Mouse (Mus musculus): ENCODE measurements around the gene Pip5k1b.

Gene Pip5k1b

DNA sequence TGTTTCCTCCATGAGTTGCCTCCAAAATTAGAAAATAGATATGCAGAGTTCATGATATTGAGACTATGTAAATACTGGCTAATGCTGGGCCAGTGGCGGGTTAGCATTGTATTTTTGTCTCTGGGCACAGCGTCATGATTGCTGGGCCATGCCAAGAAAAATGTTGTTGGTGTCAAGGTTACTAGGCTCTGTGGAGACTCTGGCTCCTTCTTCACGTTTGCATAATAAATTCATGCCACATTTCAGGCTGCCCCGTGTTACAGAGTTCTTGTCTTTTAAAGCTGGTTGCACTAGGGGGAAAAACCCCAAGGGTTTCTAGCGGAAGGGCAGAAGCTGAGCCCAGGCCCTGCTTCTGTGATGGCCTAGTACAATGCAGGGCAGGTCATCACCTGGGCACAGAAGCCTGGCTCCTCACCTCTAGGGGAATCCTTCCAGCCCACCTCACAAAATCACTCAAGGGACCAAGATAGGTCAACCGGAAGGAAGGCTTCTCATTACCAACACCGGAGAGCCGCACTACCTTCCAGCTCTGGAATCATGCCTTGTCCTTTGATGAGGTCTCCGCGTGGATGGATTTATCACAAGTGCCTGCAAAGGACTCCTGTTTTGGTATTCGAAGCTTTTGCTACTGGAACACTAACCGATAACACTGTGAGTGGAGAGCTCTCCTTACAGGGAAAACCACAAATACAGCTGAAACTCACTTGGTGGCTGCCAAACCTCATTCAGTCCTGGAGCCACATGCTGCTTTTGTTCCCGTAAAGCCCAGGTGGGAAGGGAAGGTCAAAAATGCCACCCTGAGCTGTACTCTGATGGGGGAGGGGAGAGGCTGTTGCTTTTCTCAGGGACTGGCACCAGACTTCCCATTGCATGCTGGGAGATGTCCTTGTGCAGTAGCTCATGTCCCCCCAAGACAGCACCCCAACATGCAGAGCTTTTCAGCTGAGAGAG, 248.1 kb downstream of the Pip5k1b start:
- no peak for DNase-seq (ENCODE audit: low spot score in 2 of 2)

DNA sequence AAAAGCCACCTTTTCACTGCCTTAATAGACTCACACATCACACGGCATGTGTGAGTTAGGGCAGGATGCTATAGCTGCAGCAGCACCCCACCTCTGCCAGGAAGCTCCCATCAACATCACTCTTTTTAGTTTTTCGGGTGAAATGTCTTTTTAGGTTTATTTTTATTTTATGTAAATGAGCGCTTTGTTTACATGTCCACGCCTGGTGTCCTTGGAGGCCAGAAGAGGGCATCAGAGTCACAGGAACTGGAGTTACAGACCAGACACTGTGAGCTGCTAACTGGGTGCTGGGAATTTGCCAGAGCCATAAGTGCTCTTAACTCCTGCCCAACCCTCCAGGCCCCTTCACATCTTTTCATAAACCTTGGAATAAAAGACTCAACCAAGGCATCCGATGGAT, 249.3 kb downstream of the Pip5k1b start:
- DNase-seq (ENCODE audit: low spot score in 2 of 2) = no peak

DNA sequence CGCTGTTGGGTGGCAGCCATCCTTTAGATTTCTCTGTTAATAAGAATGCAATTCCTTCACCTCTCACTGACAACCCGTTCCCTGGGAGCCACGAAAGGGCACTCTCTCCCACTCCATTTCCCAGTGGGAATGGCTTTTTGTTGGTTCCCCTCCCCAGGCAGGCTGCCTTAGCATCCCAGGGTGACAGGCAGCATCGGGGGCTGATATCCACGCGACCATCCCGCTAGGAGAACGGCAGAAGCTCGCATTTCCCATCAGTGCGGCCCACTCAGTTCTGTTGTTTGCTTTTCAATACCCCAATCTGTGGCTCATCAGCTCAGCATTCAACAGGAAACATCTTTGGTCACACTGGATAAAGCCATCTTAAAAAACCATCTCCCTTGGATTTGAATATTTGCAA, 253.5 kb downstream of the Pip5k1b start:
- DNase-seq (ENCODE audit: low spot score in 2 of 2) = no peak

DNA sequence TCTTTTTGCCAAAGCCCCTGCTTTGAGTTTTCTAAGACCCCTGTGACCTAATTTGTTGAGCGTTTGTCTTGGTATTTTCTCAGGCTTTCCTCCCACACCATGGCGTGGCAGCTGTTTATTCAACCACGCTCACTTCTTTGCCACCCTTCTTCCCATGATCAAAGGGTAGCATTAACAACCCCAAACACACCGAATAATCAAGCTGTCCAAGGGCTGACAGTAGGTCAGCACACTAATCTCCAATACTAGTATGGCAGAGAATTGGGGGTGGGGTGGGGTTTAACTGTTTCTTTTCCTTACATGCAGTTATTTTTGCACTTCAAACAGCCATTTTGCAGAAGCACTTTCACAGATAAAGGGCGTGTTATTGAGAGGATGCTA, 253.9 kb downstream of the Pip5k1b start:
- DNase-seq (ENCODE audit: low spot score in 2 of 2) = no peak

DNA sequence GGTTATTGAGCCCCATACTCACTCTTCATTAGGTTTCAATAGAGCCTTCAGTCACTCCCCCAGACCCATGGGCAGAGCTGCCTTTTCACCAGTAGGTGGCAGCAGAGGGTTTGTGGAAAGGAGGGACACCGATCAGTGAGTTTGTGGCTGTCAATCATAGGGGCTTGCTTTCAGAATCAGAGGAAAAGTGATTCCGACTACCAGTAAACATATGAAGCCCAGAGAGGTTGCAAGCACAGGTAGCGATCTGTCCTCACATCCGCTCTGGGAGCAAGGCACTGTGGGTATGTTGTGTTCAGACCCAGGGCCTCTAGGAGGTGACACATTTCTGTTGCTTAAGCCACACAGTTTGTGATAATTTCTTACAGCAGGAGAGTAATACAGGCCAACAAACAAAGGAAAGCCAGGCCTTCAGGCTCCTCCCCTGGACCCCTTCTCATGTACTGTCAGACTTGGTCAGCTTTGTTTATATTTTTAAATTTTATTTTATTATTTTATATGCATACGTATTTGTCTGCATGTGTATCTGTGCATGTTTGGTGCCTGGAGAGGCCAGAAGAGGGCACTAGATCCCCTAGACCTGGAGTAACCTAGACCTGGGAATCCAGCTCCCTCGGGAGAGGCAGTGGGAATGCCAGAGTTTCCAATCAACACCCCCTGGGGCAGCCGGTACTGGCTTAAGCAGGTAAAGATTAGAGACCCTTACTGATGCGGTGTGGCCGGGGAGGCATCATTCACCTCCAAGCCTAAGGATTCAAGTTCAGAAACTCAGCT, 254.5 kb downstream of the Pip5k1b start:
- peak; percentile 59 to 75 for DNase-seq (ENCODE audit: low spot score in 2 of 2)

DNA sequence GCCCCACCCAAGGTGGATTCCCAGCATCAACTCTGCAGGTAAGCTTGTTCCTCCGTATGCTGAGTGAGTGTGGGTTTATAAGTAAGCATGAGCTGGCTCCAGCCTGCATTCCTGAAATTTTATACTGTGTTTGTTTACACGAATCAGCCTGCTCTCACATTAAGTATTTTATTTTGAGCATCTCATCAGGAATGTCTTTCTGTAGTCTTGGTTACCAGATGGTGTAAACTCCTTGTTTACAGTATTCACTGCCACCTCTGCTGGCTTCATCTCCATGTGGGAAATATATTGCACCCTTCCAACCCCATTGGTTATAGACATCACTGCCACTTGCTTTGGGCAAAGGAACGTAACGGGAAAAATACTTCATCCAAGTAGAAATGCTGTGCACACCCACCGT, 262.1 kb downstream of the Pip5k1b start:
- no peak for DNase-seq (ENCODE audit: low spot score in 2 of 2)

DNA sequence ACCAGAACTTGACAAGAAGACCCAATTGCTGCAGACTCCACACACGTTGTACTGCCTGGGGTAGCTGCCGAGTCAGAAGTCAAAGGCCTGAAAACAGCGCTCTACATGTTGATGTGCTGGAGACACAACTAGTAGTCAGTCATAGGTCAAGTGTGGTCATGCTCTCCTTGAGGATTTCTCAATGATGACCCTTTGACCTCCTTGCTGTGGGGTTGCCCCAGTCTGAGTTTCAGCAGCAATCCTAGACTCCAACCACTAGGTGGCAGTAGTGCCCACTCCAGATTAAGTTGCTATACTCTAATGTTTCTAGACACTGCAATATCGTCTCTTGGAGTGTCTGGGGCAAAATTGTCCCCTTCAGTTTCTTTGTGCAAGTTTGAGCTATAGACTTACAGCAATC, 271.5 kb downstream of the Pip5k1b start:
- peak in 1 of 2 experiments; percentile 24 for DNase-seq (ENCODE audit: low spot score in 2 of 2)

DNA sequence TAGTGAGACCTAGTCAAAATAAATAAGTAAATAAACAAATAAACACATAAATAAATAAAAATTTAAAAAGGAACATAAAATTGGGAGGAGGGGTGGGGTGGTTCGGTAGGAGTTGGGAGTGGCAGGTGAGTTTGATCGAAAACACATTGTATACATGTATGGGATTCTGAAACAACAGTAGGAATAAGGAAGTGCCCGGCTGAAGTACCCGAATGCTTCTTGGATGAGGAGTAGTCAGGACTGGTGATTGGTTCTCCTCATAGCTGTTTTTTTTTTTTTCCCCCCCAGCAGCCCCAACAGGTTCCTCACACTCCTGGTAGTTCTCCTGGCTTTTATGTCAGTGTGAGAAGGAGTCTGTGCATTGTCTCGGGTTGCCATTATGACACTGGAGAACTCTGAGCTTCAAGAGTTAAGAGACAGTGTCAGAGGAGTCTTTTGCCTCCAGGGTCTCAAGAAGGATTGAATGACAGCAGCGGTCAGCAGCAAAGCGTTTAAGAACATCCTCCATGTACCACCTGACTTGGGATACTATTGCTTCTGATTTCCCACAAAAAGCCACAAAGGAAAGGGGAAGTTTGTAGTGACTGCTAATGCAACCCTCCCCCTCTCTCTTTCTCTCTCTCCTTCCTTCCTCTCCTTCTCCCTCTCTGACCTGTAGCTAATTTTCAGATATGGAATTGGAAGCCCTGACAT, 274.2 kb downstream of the Pip5k1b start:
- no peak for DNase-seq (ENCODE audit: low spot score in 2 of 2)

DNA sequence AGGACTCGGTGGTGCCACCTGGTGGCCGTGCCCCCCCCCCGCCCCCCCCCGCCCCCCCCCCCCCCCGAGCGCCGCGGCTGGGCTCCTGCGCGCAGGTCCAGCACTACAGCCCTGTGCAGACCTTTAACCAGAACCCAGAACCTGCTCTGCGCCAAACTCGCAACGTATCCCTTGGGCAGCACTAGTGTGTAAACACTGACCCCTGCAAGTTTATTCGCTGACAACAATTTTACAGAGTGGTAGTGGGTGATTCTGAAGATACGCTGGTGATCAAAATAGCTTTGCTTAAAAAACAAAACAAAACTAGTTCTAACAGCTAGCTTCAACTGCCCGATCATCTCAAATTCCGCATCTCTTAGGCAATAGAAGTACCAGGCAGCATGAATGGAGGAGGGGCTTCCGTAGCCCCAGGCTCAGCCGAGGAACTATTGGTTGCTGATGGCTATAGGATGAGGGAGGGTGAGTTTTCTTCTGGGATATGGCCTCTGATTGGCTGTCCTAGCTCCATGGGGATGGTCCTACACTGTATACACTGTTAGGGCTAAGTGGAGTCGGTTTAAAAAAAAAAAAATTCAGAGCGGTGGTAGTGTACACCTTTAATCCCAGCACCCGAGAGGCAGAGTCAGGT, 275.0 kb downstream of the Pip5k1b start, which contains the start of gene Fxn:
Gene Fxn (minus strand): TSS at position 5 of the 628 bp plus-strand sequence.
- no peak for DNase-seq (ENCODE audit: low spot score in 2 of 2)

DNA sequence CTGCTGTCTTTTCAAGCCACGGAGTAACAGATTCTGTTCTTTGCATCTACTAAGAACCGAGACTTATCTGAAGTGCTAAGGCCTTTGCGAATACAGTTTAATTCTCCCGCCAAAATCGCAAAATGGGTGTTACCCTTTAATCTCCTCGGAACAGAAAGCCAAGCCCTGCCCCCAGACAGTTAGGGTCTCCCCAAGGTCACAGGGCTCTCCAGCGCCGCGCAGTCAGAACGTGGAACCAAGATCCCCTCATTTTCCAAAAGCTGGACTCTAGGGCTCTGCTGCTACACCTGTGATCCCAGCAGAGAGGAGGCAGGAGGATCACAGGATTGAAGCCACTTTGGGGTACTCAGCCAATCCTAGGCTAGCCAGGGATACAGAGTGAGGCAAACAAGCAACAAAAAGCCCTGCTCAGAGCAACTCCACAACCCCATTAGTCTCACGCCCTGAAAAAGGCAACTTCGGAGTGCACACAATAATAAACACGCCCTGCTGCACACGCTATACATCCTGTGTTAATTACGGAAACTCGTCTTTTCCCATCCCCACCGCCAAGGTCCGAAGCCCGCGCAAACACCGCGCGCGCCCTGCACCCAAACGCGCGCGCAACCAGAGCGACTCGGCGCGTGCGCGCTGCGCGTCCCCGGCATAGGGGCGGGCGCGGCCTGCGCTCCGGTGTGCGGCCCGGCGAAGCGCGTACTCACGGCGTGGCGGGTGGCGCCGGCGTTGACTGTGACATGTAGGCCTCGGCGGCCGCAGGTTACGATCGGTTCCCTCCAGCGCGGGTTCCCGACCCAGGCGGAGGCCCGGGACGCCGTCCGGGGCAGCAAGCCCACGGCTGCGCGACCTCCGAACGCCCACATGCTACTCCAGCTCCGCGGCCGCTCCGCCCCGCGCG, 275.7 kb downstream of the Pip5k1b start:
- DNase-seq (ENCODE audit: low spot score in 2 of 2) = peak; percentile 53 to 83

DNA sequence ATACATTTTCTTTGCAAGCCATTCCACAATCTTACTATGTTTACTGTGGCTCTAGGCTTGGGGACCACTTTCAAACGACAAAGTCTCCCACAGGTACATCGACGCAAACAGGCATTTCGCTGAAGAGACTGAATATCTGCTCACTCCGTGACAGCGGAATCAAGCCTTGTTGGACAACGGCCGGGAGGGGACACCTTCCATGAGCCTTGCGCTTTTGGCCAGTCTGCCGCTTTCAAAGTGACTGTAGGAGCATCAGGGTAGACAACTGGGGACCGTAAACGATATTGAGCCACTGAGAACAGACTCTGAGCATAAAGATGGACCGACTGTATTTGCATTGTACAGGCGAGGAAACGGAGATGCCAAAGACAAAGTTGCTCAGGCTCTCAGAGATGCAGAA, 276.8 kb downstream of the Pip5k1b start:
- no peak for DNase-seq (ENCODE audit: low spot score in 2 of 2)

DNA sequence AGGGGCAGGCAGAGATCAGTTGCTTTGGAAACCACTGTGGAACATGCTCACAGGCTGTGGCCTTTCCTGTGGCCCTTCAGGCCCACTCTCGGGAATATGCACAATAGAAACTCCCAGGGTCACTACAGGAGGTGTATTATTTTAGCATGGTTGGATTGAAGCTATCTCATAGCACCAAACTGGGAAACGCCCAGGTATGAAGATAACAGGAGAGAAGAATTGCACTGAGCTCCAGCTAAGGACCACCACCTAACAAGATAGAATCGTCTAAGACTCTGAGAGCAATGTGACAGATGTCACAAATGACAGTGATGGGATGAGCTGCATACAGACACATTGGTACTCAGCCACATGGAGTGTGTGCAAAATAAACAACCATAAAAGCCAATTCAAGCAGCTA, 281.4 kb downstream of the Pip5k1b start:
- DNase-seq (ENCODE audit: low spot score in 2 of 2) = no peak

DNA sequence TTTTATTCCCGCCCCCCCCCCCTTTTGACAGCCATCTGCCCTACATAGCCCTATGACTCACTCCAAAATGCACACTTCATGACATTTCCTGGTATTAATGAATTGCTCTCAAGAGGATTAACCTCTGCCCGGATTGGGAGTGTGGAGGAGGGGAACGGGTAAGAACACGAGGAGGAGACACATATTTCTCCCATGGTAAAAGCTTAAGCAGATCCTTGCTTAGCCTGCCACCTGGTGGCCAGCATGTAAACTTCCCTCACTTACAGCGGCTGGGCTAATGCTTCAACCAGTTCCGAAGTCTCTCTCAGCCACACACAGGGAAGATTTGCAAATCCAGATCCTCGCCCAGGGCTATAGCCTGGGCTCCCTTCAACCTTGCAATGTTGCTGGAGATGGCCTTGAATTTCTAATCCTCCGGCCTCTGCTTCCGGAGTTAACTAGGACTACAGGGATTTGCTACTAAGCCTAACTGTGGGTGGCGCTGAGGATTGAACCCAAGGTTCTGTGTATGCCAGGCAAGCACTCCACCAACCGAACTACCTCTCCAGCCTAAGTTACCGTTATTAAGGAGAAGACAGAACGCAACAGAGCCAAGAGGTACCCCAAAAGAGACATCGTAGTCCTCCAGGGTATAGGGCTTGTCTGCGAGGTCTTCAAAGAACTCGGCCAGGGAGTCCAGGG, 283.8 kb downstream of the Pip5k1b start:
- peak; percentile 63 to 75 for DNase-seq (ENCODE audit: low spot score in 2 of 2)

DNA sequence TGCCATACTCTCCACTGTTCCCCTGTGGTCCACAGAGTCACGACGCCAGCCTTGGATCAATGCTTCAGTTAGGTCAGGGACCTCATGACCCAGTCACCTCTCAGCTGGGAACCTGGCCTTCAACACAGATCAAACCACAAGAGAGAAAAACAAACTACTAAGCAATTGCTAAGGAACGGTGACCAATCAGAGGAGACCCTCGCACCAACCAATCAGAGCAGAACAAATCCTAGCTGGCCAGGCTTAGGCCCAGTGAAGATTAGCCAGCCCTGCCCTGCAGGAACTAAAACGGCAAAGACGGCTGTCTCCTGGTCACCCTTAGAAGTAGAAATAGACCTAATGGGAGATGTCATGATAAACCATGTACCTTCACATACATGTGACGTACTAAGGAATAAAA, 284.3 kb downstream of the Pip5k1b start:
- DNase-seq (ENCODE audit: low spot score in 2 of 2) = no peak

DNA sequence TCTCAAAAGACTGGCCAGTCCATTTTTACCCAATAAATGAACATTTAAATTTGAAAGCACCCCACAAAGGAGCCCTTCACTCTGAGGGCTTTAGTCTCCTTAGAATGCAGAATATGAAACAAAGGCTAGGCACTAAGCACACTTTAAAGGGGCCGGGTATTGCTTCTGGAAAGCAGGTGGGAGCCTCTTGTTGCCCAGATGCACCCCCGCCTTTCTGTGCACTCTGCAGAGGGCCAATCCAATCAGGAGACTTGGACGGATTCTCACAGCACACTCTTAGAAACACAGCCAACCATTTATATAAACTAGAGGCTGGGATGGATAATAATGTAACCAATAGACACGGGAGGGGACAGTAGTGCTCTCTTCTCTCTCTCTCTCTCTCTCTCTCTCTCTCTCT, 287.1 kb downstream of the Pip5k1b start:
- no peak for DNase-seq (ENCODE audit: low spot score in 2 of 2)

DNA sequence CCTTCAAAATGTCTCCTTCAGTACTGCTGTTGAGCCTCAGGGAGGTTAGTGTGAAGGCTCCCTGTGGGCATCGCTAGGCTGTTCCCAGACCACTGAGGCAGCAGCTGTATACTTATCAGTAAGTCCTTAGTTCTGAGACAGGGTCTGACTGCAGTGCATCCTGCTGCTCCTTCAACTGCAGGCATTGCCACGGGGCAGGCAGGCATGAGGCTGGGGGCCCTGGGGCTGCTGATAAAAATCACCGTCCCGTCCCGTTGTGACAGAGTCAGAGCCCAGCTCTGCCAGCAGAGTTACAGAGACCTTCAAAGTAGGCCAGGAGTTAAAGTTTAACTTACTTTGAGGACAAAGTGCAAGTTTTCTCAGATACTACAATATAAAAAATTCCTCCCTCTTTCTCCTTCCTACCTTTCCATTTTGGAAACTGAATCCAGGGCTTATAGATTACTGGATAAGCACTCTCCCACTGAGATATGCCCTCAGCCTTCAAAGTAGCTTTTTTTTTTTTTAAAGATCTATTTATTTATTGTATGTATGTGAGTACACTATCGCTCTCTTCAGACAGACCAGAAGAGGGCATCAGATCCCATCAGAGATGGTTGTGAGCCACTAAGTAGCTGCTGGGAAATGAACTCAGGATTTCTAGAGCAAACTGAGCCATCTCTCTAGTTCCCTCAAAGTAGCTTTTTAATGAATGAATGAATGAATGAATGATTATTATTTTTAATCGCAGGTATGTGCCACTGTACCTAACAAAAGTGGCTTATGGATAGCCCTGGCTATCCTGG, 289.4 kb downstream of the Pip5k1b start:
- no peak for DNase-seq (ENCODE audit: low spot score in 2 of 2)

DNA sequence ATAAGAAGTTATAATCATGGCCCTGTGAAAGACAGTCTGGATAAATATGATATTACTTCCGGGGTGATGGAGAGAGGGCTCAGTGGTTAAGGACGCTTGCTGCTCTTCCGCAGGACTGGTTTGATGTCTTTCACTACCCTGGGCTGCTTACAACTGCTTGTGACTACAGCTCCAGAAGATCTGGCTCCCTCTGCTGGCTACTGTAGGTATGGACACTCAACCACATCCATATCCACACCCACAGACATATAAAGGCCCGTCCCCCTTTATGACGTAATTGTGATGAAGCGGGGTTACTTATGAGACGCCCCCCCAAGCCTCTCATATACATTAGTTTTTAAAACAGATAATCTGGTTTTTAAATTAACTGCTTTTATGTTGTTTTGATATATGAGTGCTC, 290.7 kb downstream of the Pip5k1b start:
- peak; percentile 61 to 80 for DNase-seq (ENCODE audit: low spot score in 2 of 2)

DNA sequence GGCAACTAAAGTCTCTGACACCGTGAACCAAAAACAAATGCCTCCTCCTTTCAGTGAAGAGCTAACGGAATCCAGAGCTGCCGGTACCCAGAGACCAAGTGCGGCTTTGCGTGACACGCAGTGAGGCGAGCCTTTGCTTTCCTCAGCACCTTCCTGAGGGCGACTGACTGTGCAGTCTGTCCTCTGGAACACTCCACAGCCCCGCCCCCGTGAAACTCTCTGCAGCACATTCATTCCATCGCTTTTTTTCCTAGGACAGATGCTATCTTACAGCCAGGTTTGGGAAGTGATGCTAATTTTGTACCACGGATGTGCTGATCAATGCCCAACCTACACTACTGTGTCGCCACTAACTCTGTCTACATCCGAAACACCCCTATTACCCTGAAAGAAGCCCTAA, 292.9 kb downstream of the Pip5k1b start:
- DNase-seq (ENCODE audit: low spot score in 2 of 2) = no peak
